Mouse (Mus musculus) R1 (cell line): ENCODE results near the gene Krt19.

Experiments
- DNase-seq: peaks from one replicate; pipeline ENCODE4 v3.0.0-alpha.2; 2018; ENCODE audit warnings: low read depth, low spot score

Gene Krt19

DNA sequence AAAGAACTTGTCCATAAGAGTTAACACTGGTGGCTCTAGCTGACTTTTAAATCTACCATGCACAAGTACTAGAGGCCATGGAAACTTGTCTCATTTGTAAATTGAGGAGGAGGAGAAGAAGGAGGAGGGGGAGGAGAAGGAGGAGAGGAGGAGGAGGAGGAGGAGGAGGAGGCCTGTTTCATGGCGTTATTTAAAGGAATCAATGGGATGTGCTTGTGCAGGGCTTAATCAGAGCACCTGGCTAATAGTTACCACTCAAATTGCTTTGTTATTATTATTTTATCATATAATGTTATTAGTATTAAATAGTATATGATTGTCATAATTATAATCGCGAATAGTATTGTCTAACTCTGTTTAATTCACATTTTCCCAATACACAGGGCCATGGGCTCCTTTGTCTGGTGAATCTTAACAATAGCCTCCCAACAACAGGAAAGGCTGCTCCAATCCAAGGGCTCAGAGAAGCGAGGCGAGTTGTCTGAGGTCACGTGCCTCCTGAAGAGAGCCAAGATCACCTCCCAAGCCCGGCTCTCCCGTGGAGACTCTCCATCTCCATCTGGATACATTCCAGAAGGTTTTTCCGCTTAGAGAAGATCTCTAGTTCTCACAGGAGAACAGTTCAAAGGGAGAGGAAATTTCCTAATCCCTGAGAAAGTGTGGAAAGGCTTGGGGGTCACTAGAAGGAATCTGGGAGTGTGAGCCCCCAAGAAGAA lies at the start of gene Krt19:
Krt19 (minus strand) TSS at position 51 of the 716 bp plus-strand sequence.
- peak; percentile 30 for DNase-seq

- no peak for DNase-seq
Measured at GRCm38 (mm10) chr11:100192992-100193391, 44.5 kb upstream of the Krt19 start, which contains the start of gene Krt9. Krt9 (minus strand) TSS chr11:100193246.

DNA sequence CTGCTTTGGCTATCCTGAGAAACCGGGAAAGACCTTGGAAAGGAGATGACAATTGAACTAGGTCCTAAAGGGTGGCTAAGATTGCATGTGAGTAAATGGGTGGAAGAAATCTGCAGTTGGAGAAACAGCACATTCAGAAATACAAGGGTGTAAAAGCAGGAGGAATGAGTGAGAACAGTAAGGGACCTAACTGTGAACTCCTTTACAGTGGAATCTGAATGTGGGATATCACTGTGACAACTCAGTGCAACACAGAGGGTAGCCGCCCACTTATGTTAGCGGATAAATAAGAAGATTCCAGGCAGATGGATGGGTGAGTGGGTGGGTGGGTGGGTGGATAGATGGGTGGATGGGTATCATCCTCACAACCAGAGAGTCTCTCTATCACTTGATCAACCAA lies 43.4 kb upstream of the Krt19 start:
- DNase-seq = no peak

- no peak for DNase-seq
Measured at GRCm38 (mm10) chr11:100186736-100187135, 38.3 kb upstream of the Krt19 start.

- no peak for DNase-seq
Measured at GRCm38 (mm10) chr11:100181725-100182124, 33.3 kb upstream of the Krt19 start.

DNA sequence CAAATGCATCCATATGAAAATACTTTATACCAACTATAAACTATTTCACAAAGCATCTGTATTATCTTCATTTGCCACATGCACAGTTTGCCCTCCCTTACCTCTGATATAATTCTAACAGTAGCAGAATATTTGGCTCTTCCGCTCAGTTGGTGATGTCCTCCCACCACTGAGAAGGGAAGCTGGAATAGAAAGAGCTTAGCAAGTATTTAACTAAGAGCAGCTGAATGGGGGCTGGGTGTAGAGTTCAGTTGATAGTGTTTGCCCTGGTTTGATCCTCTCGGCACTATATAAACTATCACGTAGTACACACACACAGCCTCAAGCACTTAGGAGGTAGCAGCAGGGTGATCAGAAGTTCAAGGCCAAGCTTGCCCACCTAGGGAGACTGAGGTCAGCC lies 30.8 kb upstream of the Krt19 start:
- no peak for DNase-seq

- DNase-seq = no peak
Measured at GRCm38 (mm10) chr11:100178307-100178706, 29.8 kb upstream of the Krt19 start.

- no peak for DNase-seq
Measured at GRCm38 (mm10) chr11:100176791-100177190, 28.3 kb upstream of the Krt19 start.

DNA sequence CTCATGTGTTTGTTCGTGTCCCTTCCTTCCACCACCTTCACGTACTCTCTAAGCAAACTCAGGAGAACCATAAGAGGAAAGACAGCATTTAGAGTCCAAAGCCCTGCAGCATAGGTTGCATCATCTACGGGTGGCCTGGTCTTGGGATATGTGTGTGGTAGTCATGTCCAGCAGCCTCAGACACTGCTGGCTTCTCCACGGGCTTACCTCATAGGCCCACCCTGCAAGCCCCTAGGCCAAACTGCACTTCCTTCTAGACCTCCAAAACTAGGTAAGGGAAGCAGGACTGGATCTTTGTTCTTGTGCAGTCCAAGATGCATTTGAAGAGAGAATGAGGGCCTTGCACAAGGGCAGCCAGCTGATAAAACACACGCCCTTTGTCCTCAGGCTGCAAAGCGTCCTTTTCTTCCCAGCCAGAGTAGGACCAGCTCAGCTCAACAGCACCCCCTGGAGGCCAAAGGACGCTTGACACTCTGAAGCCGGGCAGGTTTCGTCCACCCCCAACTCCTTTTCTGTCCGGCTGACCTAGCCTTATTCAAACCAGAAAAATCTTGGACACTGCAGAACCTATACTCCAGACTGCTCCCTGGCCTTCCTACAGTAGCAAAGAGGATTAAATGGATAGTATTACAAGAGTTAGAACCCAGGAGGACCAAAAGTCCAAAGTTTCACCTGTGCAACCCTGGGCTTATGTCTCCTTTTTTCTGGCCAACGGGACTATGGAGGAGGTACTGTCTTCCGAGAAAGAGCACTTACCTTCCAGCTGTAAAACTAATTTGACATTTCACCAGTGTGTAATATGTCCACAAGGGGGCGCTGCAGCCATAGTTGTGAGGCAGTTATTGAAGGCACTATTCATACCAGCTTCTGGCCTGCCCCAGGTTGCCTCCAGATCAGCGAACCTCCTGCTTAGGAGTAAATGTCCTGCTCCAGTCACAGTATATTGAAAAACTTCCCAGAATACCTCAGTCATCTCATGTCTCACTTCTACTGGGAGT lies 20.6 kb upstream of the Krt19 start:
- DNase-seq = peak; percentile 77

DNA sequence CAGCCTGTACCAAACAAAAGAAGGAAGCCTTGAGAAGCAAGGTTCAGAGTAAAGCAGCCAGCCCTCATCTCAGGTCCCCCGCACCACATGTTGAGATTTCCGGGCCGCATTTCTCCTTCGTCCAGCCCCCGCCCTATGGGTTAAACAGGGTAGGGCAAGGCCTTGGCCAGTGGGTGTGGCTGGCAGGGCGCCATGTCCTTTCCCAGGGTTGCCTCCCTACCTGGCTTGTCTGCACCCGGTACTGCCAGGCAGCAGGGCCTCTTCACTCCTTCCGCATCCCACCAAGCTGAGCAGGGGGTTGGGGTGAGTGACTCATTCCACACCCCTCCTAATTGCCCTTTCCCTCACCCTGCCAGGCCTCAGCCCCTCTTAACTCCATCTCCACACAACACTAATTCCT lies 19.6 kb upstream of the Krt19 start:
- no peak for DNase-seq

DNA sequence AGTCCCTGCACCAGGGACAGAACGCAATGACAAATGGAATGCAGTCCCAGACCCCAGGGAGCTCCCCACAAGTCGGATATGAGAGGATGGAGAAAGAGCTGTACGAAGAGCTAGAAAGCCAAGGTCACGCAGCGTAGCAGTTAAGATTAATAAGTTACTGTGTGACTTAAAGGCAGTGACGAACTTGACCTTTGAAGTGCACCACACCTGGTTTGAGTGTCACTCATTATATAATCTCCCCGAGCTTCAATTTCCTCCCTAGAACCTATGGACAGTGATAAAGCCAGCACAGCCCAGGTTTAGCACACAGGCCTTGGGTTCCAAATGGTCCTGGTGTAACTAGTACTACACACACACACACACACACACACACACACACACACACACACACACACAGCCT lies 15.9 kb upstream of the Krt19 start:
- DNase-seq = no peak

DNA sequence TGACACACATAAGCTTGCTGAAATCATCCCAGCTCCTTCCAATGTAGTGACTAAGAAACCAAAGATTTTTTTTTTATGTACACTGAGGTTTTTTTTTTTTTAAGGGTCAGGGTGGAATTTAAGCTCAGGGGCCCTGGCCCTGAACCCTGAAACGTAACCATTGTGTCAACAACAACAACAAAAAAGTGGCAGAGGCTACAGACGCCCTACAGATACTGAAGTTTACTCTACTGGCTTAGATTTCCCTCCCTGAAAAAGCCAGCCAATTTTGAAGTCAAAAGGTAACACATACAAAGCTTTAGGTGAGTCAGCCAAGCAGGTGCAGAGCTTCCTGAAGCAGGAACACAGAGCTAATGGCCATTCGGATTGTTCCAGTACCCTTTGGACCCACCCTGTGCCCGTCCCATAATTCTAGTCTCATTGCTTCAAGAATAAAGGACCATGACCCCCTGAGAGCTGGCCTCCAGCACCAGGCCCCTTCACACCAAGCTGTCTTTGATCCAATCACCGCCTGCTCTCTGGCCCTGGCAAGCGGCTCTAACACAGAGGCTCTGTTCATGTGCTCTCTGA lies 9.5 kb upstream of the Krt19 start:
- no peak for DNase-seq

- no peak for DNase-seq
Measured at GRCm38 (mm10) chr11:100157331-100157730, 8.9 kb upstream of the Krt19 start.

DNA sequence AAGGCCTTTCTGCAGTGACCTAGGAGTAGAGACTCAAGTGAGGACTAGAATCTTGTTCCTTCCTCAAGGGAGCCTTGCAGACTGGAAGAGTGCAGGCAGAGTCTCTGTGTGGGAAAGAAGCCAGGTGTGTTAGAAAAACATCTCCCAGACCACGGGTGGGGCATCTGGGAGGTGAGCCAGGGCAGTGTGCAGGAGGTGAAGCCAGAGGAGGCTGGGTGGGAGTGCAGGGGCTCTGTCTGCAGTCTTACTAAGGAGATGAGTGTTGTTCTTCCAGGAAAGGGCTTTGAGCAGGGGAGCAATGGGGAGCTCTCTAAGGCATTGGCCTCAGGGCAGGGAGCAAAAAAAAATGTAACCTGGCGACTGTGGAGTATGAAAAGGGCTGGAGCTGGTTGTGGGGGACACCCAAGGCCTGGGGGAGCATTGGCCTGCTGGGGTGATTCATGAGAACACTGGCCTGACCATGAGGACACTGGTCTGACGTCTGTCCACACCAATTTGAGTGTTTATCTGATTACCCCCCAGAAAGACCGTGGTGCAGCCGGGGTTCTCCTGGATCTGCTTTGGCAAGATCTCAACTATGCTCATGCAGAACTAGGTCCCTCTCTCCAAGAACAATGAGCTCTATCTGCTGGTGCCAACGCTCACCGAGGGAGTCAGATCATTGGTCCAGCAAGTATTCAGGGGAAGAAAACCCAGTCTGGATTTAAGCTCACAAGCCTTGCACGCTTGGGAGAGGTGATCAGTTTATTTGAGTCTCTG lies 7.2 kb upstream of the Krt19 start:
- DNase-seq = no peak

GRCm38 (mm10) chr11:100147566-100148353 lies 705 bp downstream of the Krt19 start:
- DNase-seq = no peak

GRCm38 (mm10) chr11:100145858-100146560 lies 2.5 kb downstream of the Krt19 start:
- DNase-seq = peak; percentile 41

GRCm38 (mm10) chr11:100145104-100145503 lies 3.4 kb downstream of the Krt19 start:
- DNase-seq = peak; percentile 36

DNA sequence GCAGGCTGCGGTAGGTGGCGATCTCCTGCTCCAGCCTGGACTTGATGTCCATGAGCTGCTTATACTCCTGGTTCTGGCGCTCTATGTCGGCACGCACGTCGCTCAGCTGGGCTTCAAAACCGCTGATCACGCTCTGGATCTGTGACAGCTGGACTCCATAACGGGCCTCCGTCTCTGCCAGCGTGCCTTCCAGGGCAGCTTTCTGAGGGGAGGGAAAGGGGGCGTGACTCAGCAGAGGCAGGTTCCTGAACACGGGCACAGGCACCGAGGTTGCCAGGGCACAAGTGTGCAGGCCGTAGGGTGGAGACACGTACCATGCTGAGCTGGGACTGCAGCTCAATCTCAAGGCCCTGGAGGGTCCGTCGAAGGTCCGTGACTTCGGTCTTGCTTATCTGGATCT lies 7.5 kb downstream of the Krt19 start:
- DNase-seq = no peak

DNA sequence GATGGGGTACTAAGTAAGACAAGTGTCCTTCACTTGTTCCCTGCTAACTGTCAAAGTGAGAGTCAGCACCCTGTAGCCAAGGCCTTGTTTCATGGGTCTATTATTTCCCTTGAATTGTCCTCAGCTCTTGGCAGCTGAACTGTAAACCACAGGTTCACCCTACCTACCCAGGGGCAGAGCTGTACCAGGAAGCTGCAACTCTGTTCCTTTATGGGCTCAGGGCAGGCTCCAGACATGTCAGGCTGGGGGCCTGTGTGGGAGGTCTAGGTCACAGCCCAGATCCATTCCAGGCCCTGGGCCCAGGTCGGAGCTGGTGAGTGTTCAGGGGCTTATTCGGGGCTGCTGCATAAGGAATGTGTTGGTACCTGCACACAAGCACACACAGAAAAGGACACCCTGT lies 9.1 kb downstream of the Krt19 start:
- no peak for DNase-seq

GRCm38 (mm10) chr11:100138809-100139208 lies 9.7 kb downstream of the Krt19 start:
- no peak for DNase-seq
